Mouse (Mus musculus) heart, embryonic 11.5 days (tissue): ENCODE data around the gene Cnot10. TPM values are rescaled to one million over a fixed set of nuclear protein-coding genes. Genes with fewer than 3 reads are reported as not detected.

Experiments used
- ATAC-seq: fragments of 200-750 bp; cut with Nextera tagmentation; replicated peaks from 2 replicates; pipeline ENCODE4 v1.8.0; 2017; ENCODE audit warnings: moderate library complexity; ENCODE audit not compliant: insufficient number of reproducible peaks, low FRiP score, low TSS enrichment
- H3K27ac ChIP-seq: fragments of 300-500 bp; sonication (generic); 2 replicates; pipeline ENCODE4 v1.5.1; 2014; ENCODE audit warnings: mild to moderate bottlenecking, low read depth, low read length
- H3K27me3 ChIP-seq: fragments of 300-500 bp; sonication (generic); 2 replicates; pipeline ENCODE4 v1.6.1; 2014; ENCODE audit warnings: mild to moderate bottlenecking, low read length, mixed read lengths; ENCODE audit not compliant: control insufficient read depth, insufficient read depth
- H3K36me3 ChIP-seq: fragments of 300-500 bp; sonication (generic); 2 replicates; pipeline ENCODE4 v1.6.1; 2014; ENCODE audit warnings: mild to moderate bottlenecking, low read length, moderate library complexity, mixed read lengths; ENCODE audit not compliant: control insufficient read depth, insufficient read depth
- H3K4me1 ChIP-seq: fragments of 300-500 bp; sonication (generic); 2 replicates; pipeline ENCODE4 v1.6.1; 2014; ENCODE audit warnings: low read length; ENCODE audit not compliant: control insufficient read depth, insufficient read depth
- H3K4me2 ChIP-seq: fragments of 300-500 bp; sonication (generic); 2 replicates; pipeline ENCODE4 v1.6.1; 2014; ENCODE audit warnings: mild to moderate bottlenecking, moderate library complexity
- H3K4me3 ChIP-seq: fragments of 300-500 bp; sonication (generic); 2 replicates; pipeline ENCODE4 v1.5.1; 2014; ENCODE audit warnings: low read depth, low read length
- H3K9ac ChIP-seq: fragments of 300-500 bp; sonication (generic); 2 replicates; pipeline ENCODE4 v1.6.1; 2014; ENCODE audit warnings: mild to moderate bottlenecking, low read depth, low read length, moderate library complexity
- H3K9me3 ChIP-seq: fragments of 300-500 bp; sonication (generic); replicated peaks from 2 replicates; pipeline ENCODE4 v1.6.1; 2016; ENCODE audit warnings: low read length; ENCODE audit not compliant: control insufficient read depth
- WGBS: fragments of 180-500 bp; shearing (Covaris S2); extraction: QIAGEN DNeasy Blood & Tissue Kit; methylation state at CpG from one replicate; pipeline ENCODE4 v1.1.7; 2014; ENCODE audit not compliant: insufficient replicate concordance; 5-methylcytosine and 5-hydroxymethylcytosine counted together
- polyA plus RNA-seq: library from polyadenylated mRNA; unstranded; fragments of >200 nt; fragmentation: Nextera tagmentation; extraction: Ambion mirVana; gene quantifications from 2 replicates; pipeline ENCODE4 v1.2.1, GENCODE M21; 2014

Gene Cnot10
- polyA plus RNA-seq, 1 experiment from 2014 or later: 37.5 TPM

GRCm38 (mm10) chr9:114621149-114621548 is 18.8 kb downstream of the Cnot10 start:
- Histone ChIP-seq H3K36me3 (peaks cover 34% of the 10 kb centered on the region), H3K9ac (no peak overlapping the region), H3K9me3 (no peaks in the 10 kb centered on the region), H3K4me3 (no peak overlapping the region), H3K27me3 (no peaks in the 10 kb centered on the region), H3K27ac (no peak overlapping the region), H3K4me1 (no peaks in the 10 kb centered on the region), H3K4me2 (no peak overlapping the region)
- no peak for ATAC-seq
- 88% methylated on average over 5 of the region's 5 CpGs for WGBS

GRCm38 (mm10) chr9:114614176-114614953 is 25.6 kb downstream of the Cnot10 start:
- WGBS: 86% methylated on average over 9 of the region's 9 CpGs
- H3K9me3 ChIP-seq: no peaks in the 10 kb centered on the region
- peaks cover 36% of the 10 kb centered on the region for H3K36me3 ChIP-seq

DNA sequence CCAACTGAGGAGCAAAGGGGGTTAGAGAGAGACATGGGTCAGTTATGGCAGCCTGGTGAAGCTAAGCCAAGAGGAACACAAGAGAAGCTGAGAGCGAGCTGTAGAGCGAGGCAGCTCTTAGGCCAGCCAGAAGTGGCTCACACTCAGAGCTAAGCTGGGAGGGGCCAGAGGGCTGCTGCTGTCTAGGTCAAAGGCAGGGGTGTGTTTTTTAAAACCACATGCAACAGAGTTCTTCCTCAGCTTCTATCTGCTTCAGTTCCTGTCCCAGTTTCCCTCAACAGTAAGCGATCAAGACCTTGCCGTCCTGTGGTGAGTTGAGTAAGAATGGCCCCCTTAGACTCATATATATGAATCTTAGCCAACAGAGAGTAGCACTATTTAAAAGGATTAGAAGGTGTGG is 27.0 kb downstream of the Cnot10 start:
- 90% methylated on average over 4 of the region's 4 CpGs for WGBS

More at GRCm38 (mm10) chr9:114614176-114614953, 25.6 kb downstream of the Cnot10 start:
- H3K27ac ChIP-seq: no peak overlapping the region
- H3K27me3 ChIP-seq: no peaks in the 10 kb centered on the region
- no peak for ATAC-seq
- H3K9ac ChIP-seq: no peak overlapping the region
- no peak overlapping the region for H3K4me3 ChIP-seq
- no peak overlapping the region for H3K4me2 ChIP-seq
- no peaks in the 10 kb centered on the region for H3K4me1 ChIP-seq

DNA sequence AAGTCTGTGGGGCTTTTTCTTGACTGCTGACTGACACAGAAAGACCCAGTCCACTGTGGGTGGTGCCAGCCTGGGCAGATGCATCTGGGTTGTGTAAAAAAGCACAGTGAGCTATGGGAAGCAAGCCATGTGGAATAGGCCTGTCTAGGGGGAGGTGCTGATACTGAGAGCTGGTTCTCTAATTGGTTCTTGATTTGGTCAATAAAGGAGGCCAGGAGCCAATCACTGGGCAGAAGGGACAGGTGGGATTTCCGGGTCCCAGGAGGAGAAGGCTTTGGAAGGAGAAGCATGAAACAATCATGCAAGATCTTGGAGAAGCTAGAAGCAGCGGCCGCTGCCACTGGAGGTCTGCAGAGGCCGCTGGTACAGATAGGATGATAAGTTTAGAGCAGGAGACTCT is 27.4 kb downstream of the Cnot10 start:
- Histone ChIP-seq H3K9ac (no peak overlapping the region), H3K4me3 (no peak overlapping the region), H3K27me3 (no peaks in the 10 kb centered on the region), H3K36me3 (peaks cover 36% of the 10 kb centered on the region), H3K4me2 (no peak overlapping the region), H3K4me1 (no peaks in the 10 kb centered on the region), H3K9me3 (no peaks in the 10 kb centered on the region), H3K27ac (no peak overlapping the region)
- 82% methylated on average over 4 of the region's 4 CpGs for WGBS
- ATAC-seq: no peak

More for the DNA sequence above, 27.0 kb downstream of the Cnot10 start:
- H3K27ac ChIP-seq: no peak overlapping the region
- H3K9ac ChIP-seq: no peak overlapping the region
- no peaks in the 10 kb centered on the region for H3K9me3 ChIP-seq
- H3K4me1 ChIP-seq: no peaks in the 10 kb centered on the region
- H3K4me3 ChIP-seq: no peak overlapping the region
- ATAC-seq: no peak
- H3K36me3 ChIP-seq: peaks cover 36% of the 10 kb centered on the region
- H3K27me3 ChIP-seq: no peaks in the 10 kb centered on the region
- no peak overlapping the region for H3K4me2 ChIP-seq

DNA sequence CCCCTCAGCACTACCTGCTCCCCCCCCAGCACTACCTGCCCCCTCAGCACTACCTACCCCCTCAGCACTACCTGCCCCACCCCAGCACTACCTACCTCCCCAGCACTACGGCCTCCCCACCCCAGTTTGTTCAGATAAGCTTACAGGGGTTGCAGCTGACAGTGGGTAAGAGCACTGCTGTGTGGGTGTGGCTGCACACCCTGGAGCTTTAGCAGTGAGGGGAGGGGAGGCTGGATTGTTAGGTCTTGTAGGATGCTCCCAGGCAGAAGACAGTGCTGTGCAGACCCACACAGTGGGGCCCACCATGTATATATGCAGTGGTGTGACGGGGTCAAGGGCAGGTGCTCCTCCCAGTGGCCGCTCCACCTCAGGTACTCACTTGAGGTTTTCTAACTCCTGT is 29.7 kb downstream of the Cnot10 start:
- 70% methylated on average over 3 of the region's 3 CpGs for WGBS
- peaks cover 35% of the 10 kb centered on the region for H3K36me3 ChIP-seq
- H3K4me3 ChIP-seq: no peak overlapping the region
- no peaks in the 10 kb centered on the region for H3K9me3 ChIP-seq
- H3K4me1 ChIP-seq: no peaks in the 10 kb centered on the region
- no peak for ATAC-seq
- no peaks in the 10 kb centered on the region for H3K27me3 ChIP-seq
- H3K9ac ChIP-seq: no peak overlapping the region
- no peak overlapping the region for H3K4me2 ChIP-seq
- H3K27ac ChIP-seq: no peak overlapping the region

GRCm38 (mm10) chr9:114603876-114604540 is 36.0 kb downstream of the Cnot10 start:
- no peak overlapping the region for H3K9ac ChIP-seq
- ATAC-seq: no peak
- H3K4me3 ChIP-seq: no peak overlapping the region
- no peaks in the 10 kb centered on the region for H3K9me3 ChIP-seq
- H3K4me2 ChIP-seq: no peak overlapping the region
- H3K27me3 ChIP-seq: no peaks in the 10 kb centered on the region
- no peaks in the 10 kb centered on the region for H3K4me1 ChIP-seq
- peaks cover 13% of the 10 kb centered on the region for H3K36me3 ChIP-seq
- WGBS: 65% methylated on average over 12 of the region's 12 CpGs
- H3K27ac ChIP-seq: no peak overlapping the region

- Histone ChIP-seq H3K9ac (no peak overlapping the region), H3K4me1 (no peaks in the 10 kb centered on the region), H3K9me3 (no peaks in the 10 kb centered on the region), H3K27ac (no peak overlapping the region), H3K27me3 (no peaks in the 10 kb centered on the region), H3K4me3 (no peak overlapping the region), H3K4me2 (no peak overlapping the region), H3K36me3 (peaks cover 5% of the 10 kb centered on the region; the same call in 1 of the 2 replicates)
- WGBS: 50% methylated on average over 1 of the region's 1 CpGs
- no peak for ATAC-seq
These were observed 38.9 kb downstream of the Cnot10 start for GRCm38 (mm10) chr9:114601096-114601495.

GRCm38 (mm10) chr9:114585017-114585345 is 55.0 kb downstream of the Cnot10 start:
- H3K4me3 ChIP-seq: no peak overlapping the region; the same call in 1 of the 2 replicates
- H3K4me2 ChIP-seq: no peak overlapping the region
- H3K27ac ChIP-seq: no peak overlapping the region
- no peaks in the 10 kb centered on the region; the same call in 1 of the 2 replicates for H3K36me3 ChIP-seq
- no peaks in the 10 kb centered on the region for H3K27me3 ChIP-seq
- WGBS: 38% methylated on average over 5 of the region's 5 CpGs
- ATAC-seq: no peak
- H3K9me3 ChIP-seq: no peaks in the 10 kb centered on the region
- peaks cover 4% of the 10 kb centered on the region; the same call in 1 of the 2 replicates for H3K4me1 ChIP-seq
- no peak overlapping the region for H3K9ac ChIP-seq
